8 mouse cellular contexts compared by ENCODE assay signal in genomic region chr12:5410391-5411115, GRCm38 (mm10). TPM values are rescaled to one million over a fixed set of nuclear protein-coding genes. Genes with fewer than 3 reads are reported as not detected.
DNase-seq lines count a peak whose midpoint lies in the region; ATAC-seq and TF ChIP-seq lines count a peak whose summit lies in the region.

No protein-coding gene starts in this region.

- TF ChIP-seq EP300 in heart, postnatal 0 days (IDR thresholded peaks at IDR 0.05; ENCODE audit: low read depth): no peak

- no peak overlapping the region for H3K27ac ChIP-seq in forebrain, embryonic 15.5 days (replicated peaks)
- H3K27ac ChIP-seq in heart, postnatal 0 days (ENCODE audit: low read depth): no peak overlapping the region
- no peak overlapping the region for H3K27ac ChIP-seq in liver, embryonic 11.5 days (ENCODE audit: low read depth, low read length)
- H3K27ac ChIP-seq in neural tube, embryonic 14.5 days (ENCODE audit: low read depth, low read length): no peak overlapping the region
- H3K27ac ChIP-seq in thymus, adult 2 months (ENCODE audit: control insufficient read depth, insufficient read depth, low read length): no peak overlapping the region

- peak; percentile 91 for ATAC-seq in forebrain, embryonic 15.5 days (replicated peaks)
- peak; percentile 80 for ATAC-seq in heart, postnatal 0 days (ENCODE audit: insufficient read depth, low read depth)
- peak; percentile 65 for ATAC-seq in liver, embryonic 11.5 days (replicated peaks; ENCODE audit: low FRiP score)
- ATAC-seq in neural tube, embryonic 14.5 days (ENCODE audit: low read depth): peak; percentile 93

- H3K4me1 ChIP-seq in forebrain, embryonic 15.5 days: peaks cover 17% of the 10 kb centered on the region
- H3K4me1 ChIP-seq in heart, postnatal 0 days (ENCODE audit: control insufficient read depth, insufficient read depth): peaks cover 5% of the 10 kb centered on the region; the same call in 1 of the 2 replicates
- H3K4me1 ChIP-seq in liver, embryonic 11.5 days (replicated peaks; ENCODE audit: control insufficient read depth, insufficient read depth, low read length): no peaks in the 10 kb centered on the region
- no peaks in the 10 kb centered on the region for H3K4me1 ChIP-seq in neural tube, embryonic 14.5 days (ENCODE audit: control insufficient read depth, insufficient read depth, low read length)
- H3K4me1 ChIP-seq in thymus, adult 2 months (replicated peaks; ENCODE audit: control insufficient read depth, insufficient read depth, low read length): no peaks in the 10 kb centered on the region

- no peaks in the 10 kb centered on the region for H3K36me3 ChIP-seq in forebrain, embryonic 15.5 days
- no peaks in the 10 kb centered on the region for H3K36me3 ChIP-seq in heart, postnatal 0 days (replicated peaks; ENCODE audit: control insufficient read depth, insufficient read depth, low read length)
- H3K36me3 ChIP-seq in liver, embryonic 11.5 days (ENCODE audit: control insufficient read depth, insufficient read depth, low read length): no peaks in the 10 kb centered on the region
- H3K36me3 ChIP-seq in neural tube, embryonic 14.5 days (ENCODE audit: control insufficient read depth, insufficient read depth, low read length): no peaks in the 10 kb centered on the region
- no peaks in the 10 kb centered on the region for H3K36me3 ChIP-seq in thymus, adult 2 months (ENCODE audit: control insufficient read depth, insufficient read depth, low read length)

- 4% methylated on average over 16 of the region's 16 CpGs for WGBS in forebrain, embryonic 15.5 days
- WGBS in heart, postnatal 0 days: 8% methylated on average over 16 of the region's 16 CpGs
- 6% methylated on average over 16 of the region's 16 CpGs for WGBS in liver, embryonic 11.5 days
- 6% methylated on average over 16 of the region's 16 CpGs for WGBS in neural tube, embryonic 14.5 days
- 12% methylated on average over 16 of the region's 16 CpGs for WGBS in thymus, adult 2 months

- DNase-seq in ES-CJ7 (ENCODE audit: low read depth, low spot score): peak; percentile 86
- DNase-seq in cerebellum, adult 11-12 months: peak; percentile 74
- DNase-seq in heart, postnatal 0 days (ENCODE audit: low spot score): peak; percentile 68
- DNase-seq in kidney, postnatal 25 days: peak; percentile 90 to 92
- peak; percentile 66 for DNase-seq in liver, embryonic 11.5 days (ENCODE audit: low spot score)
- peak; percentile 24 for DNase-seq in thymus, adult 2 months

- H3K9ac ChIP-seq in forebrain, embryonic 15.5 days (replicated peaks): no peak overlapping the region
- no peak overlapping the region for H3K9ac ChIP-seq in heart, postnatal 0 days (replicated peaks; ENCODE audit: low read depth, low read length)
- no peak overlapping the region for H3K9ac ChIP-seq in liver, embryonic 11.5 days (ENCODE audit: low read depth, low read length)
- no peak overlapping the region for H3K9ac ChIP-seq in neural tube, embryonic 14.5 days (replicated peaks; ENCODE audit: low read depth, low read length)

- peak overlapping the region; percentile 26 for H3K4me2 ChIP-seq in forebrain, embryonic 15.5 days (replicated peaks)
- peak overlapping the region; percentile 47 for H3K4me2 ChIP-seq in heart, postnatal 0 days (ENCODE audit: low read depth, low read length)
- peak overlapping the region; percentile 8; the same call in 1 of the 2 replicates for H3K4me2 ChIP-seq in liver, embryonic 11.5 days
- H3K4me2 ChIP-seq in neural tube, embryonic 14.5 days (ENCODE audit: low read depth, low read length): peak overlapping the region; percentile 19; the same call in 1 of the 2 replicates

- H3K4me3 ChIP-seq in forebrain, embryonic 15.5 days: no peak overlapping the region
- no peak overlapping the region for H3K4me3 ChIP-seq in heart, postnatal 0 days (ENCODE audit: low read depth, low read length)
- no peak overlapping the region for H3K4me3 ChIP-seq in liver, embryonic 11.5 days (ENCODE audit: low read depth, low read length)
- H3K4me3 ChIP-seq in neural tube, embryonic 14.5 days (ENCODE audit: low read depth, low read length): no peak overlapping the region
- H3K4me3 ChIP-seq in thymus, adult 2 months (ENCODE audit: control insufficient read depth, insufficient read depth, low read length): no peak overlapping the region

- H3K9me3 ChIP-seq in forebrain, embryonic 15.5 days: no peaks in the 10 kb centered on the region
- no peaks in the 10 kb centered on the region for H3K9me3 ChIP-seq in heart, postnatal 0 days (replicated peaks; ENCODE audit: control insufficient read depth, low read length)
- H3K9me3 ChIP-seq in liver, embryonic 11.5 days (ENCODE audit: control insufficient read depth, low read length): no peaks in the 10 kb centered on the region
- no peaks in the 10 kb centered on the region for H3K9me3 ChIP-seq in neural tube, embryonic 14.5 days (ENCODE audit: control insufficient read depth, low read length)

- TF ChIP-seq CTCF in heart, postnatal 0 days (IDR thresholded peaks at IDR 0.05; ENCODE audit: low read depth): peak; percentile 87
- 0 out of 2 replicates have a peak, but pooled peaks have one; percentile 37 for TF ChIP-seq CTCF in thymus, adult 2 months (IDR thresholded peaks at IDR 0.05; ENCODE audit: borderline replicate concordance, control insufficient read depth, extremely low read depth, insufficient read depth, low read length, poor library complexity)

- no peak for TF ChIP-seq POLR2A in thymus, adult 2 months (IDR thresholded peaks at IDR 0.05; ENCODE audit: control insufficient read depth, extremely low read depth, insufficient read depth, low read length, poor library complexity)

- H3K27me3 ChIP-seq in forebrain, embryonic 15.5 days: no peaks in the 10 kb centered on the region
- H3K27me3 ChIP-seq in heart, postnatal 0 days (ENCODE audit: control insufficient read depth, insufficient read depth, low read length): peaks cover 7% of the 10 kb centered on the region
- no peaks in the 10 kb centered on the region for H3K27me3 ChIP-seq in liver, embryonic 11.5 days (replicated peaks; ENCODE audit: control insufficient read depth, insufficient read depth, low read length)
- H3K27me3 ChIP-seq in neural tube, embryonic 14.5 days (ENCODE audit: control insufficient read depth, insufficient read depth, low read length): no peaks in the 10 kb centered on the region
- no peaks in the 10 kb centered on the region for H3K27me3 ChIP-seq in thymus, adult 2 months (ENCODE audit: control insufficient read depth, insufficient read depth, low read length)

RNA-seq across cellular contexts. Expression of gene Klhl29, which starts 35.1 kb away (rescaled TPM):
- 5.9 and 6.5 TPM in 2 replicates for polyA plus RNA-seq in forebrain, embryonic 15.5 days (2015; fragmentation: Nextera tagmentation; extraction: Ambion mirVana)
- total RNA-seq in heart, postnatal 0 days (2014; rRNA removed; ENCODE audit: low replicate concordance): 0.11 and 2.1 TPM in 2 replicates
- polyA plus RNA-seq in heart, postnatal 0 days (2015; fragmentation: Nextera tagmentation; extraction: Ambion mirVana): 0.04 and 0.05 TPM in 2 replicates
- 0.66 and 0.87 TPM in 2 replicates for polyA plus RNA-seq in liver, embryonic 11.5 days (2014; fragmentation: Nextera tagmentation; extraction: Ambion mirVana)
- 4.9 and 6.1 TPM in 2 replicates for polyA plus RNA-seq in neural tube, embryonic 14.5 days (2014; fragmentation: Nextera tagmentation; extraction: Ambion mirVana)
- polyA plus RNA-seq in thymus, adult 2 months (2012; rRNA removed): 6.1 and 6.7 TPM in 2 replicates

Comparison
In these comparisons a context has a peak if more than half of its experiments do, and no peak if none do; other contexts are left out.
1. DNase-seq: peak in every context shown above with its lines; median percentile 91 in kidney, postnatal 25 days; 86 in ES-CJ7; 74 in cerebellum, adult 11-12 months; 68 in heart, postnatal 0 days; 66 in liver, embryonic 11.5 days; 24 in thymus, adult 2 months.